Mouse (Mus musculus) hindbrain, embryonic 13.5 days (tissue): ENCODE data around the gene Jazf1. TPM values are rescaled to one million over a fixed set of nuclear protein-coding genes. Genes with fewer than 3 reads are reported as not detected.

ENCODE experiments used
- ATAC-seq: fragments of 200-750 bp; cut with Nextera tagmentation; 2 replicates; pipeline ENCODE4 v1.8.0; 2017; ENCODE audit warnings: moderate TSS enrichment; ENCODE audit not compliant: low FRiP score
- H3K27ac ChIP-seq: fragments of 300-500 bp; sonication (generic); 2 replicates; pipeline ENCODE4 v1.5.1; 2015; ENCODE audit warnings: inconsistent platforms, mild to moderate bottlenecking, moderate library complexity
- H3K27me3 ChIP-seq: fragments of 300-500 bp; sonication (generic); 2 replicates; pipeline ENCODE4 v1.6.1; 2015; ENCODE audit warnings: mild to moderate bottlenecking, inconsistent platforms
- H3K36me3 ChIP-seq: fragments of 300-500 bp; sonication (generic); 2 replicates; pipeline ENCODE4 v1.6.1; 2015; ENCODE audit warnings: mild to moderate bottlenecking, inconsistent platforms
- H3K4me1 ChIP-seq: fragments of 300-500 bp; sonication (generic); replicated peaks from 2 replicates; pipeline ENCODE4 v1.6.1; 2015; ENCODE audit warnings: inconsistent platforms
- H3K4me2 ChIP-seq: fragments of 300-500 bp; sonication (generic); 2 replicates; pipeline ENCODE4 v1.6.1; 2015; ENCODE audit warnings: inconsistent platforms, mild to moderate bottlenecking, moderate library complexity
- H3K4me3 ChIP-seq: fragments of 300-500 bp; sonication (generic); 2 replicates; pipeline ENCODE4 v1.5.1; 2015; ENCODE audit warnings: mild to moderate bottlenecking, inconsistent platforms
- H3K9ac ChIP-seq: fragments of 300-500 bp; sonication (generic); 2 replicates; pipeline ENCODE4 v1.6.1; 2015; ENCODE audit warnings: mild to moderate bottlenecking, inconsistent platforms
- H3K9me3 ChIP-seq: fragments of 300-500 bp; sonication (generic); 2 replicates; pipeline ENCODE4 v1.6.1; 2016; ENCODE audit warnings: inconsistent platforms
- WGBS: fragments of 180-500 bp; shearing (Covaris S2); methylation state at CpG from one replicate; pipeline ENCODE4 v1.1.7; 2015; 5-methylcytosine and 5-hydroxymethylcytosine counted together
- polyA plus RNA-seq: library from polyadenylated mRNA; unstranded; fragments of >200 nt; fragmentation: Nextera tagmentation; extraction: Ambion mirVana; gene quantifications from 2 replicates; pipeline ENCODE4 v1.2.1, GENCODE M21; 2015

The Jazf1 gene
- polyA plus RNA-seq, 1 experiment from 2014 or later: 29.2 TPM

GRCm38 (mm10) chr6:52917471-52917870 is 151.0 kb downstream of the Jazf1 start:
- Histone ChIP-seq H3K27me3 (no peaks in the 10 kb centered on the region; the same call in 1 of the 2 replicates), H3K9ac (no peak overlapping the region), H3K4me1 (peaks cover 8% of the 10 kb centered on the region; the same call in 1 of the 2 replicates), H3K4me3 (no peak overlapping the region), H3K27ac (no peak overlapping the region), H3K9me3 (no peaks in the 10 kb centered on the region), H3K4me2 (no peak overlapping the region), H3K36me3 (no peaks in the 10 kb centered on the region)
- no peak for ATAC-seq
- 97% methylated on average over 4 of the region's 4 CpGs for WGBS

- Histone ChIP-seq H3K4me1 (peaks cover 13% of the 10 kb centered on the region; the same call in 1 of the 2 replicates), H3K9me3 (no peaks in the 10 kb centered on the region), H3K27ac (no peak overlapping the region), H3K27me3 (no peaks in the 10 kb centered on the region; the same call in 1 of the 2 replicates), H3K4me2 (no peak overlapping the region), H3K36me3 (no peaks in the 10 kb centered on the region), H3K9ac (no peak overlapping the region), H3K4me3 (no peak overlapping the region)
- ATAC-seq: no peak
- WGBS: 83% methylated on average over 3 of the region's 3 CpGs
Observed at GRCm38 (mm10) chr6:52916836-52917376, 151.5 kb downstream of the Jazf1 start.

GRCm38 (mm10) chr6:52914921-52915320 is 153.5 kb downstream of the Jazf1 start:
- no peaks in the 10 kb centered on the region for H3K36me3 ChIP-seq
- H3K27ac ChIP-seq: no peak overlapping the region
- 78% methylated on average over 2 of the region's 2 CpGs for WGBS
- no peak overlapping the region for H3K9ac ChIP-seq
- H3K9me3 ChIP-seq: no peaks in the 10 kb centered on the region
- H3K27me3 ChIP-seq: no peaks in the 10 kb centered on the region; the same call in 1 of the 2 replicates
- no peak overlapping the region for H3K4me2 ChIP-seq
- H3K4me1 ChIP-seq: peaks cover 18% of the 10 kb centered on the region; the same call in 1 of the 2 replicates
- ATAC-seq: no peak
- H3K4me3 ChIP-seq: no peak overlapping the region

DNA sequence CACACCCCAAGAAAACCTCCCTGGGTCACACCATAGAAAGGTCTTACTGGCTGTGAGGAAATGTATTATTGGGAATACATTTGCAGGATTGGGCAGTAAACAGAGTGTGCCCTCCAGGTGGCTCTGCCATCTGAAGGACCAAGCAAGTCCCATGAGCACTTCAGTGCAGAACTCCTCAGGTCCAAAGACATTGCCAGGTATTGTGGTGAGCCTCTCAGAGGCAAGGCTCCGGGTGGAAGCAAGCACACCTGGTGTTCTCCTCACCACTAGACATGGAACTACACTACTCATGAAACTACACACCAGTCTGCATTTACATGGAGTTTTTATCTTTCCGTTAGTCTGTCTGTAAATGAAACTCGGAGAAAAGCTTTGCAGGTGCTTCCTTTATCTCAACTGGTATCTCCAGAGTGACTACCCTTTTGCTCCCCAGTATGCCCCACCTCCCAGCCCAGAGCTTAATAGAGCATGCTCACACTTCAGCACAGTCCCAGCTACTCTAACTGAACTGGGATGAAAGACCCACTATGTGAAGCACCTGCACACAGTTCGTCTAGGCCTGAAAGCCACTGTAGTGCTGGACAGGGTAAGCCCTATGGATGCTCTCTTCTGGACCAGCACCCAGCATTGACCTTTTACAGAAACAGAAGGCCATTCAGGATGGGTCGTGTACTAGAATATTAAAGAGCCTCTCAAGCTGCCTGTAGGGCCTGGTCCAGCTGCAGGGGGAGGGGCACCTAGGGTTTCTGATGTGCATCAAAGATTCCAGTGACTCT is 156.1 kb downstream of the Jazf1 start:
- H3K36me3 ChIP-seq: no peaks in the 10 kb centered on the region
- WGBS: 71% methylated on average over 5 of the region's 5 CpGs
- H3K4me2 ChIP-seq: no peak overlapping the region
- peaks cover 18% of the 10 kb centered on the region; the same call in 1 of the 2 replicates for H3K4me1 ChIP-seq
- no peak overlapping the region for H3K4me3 ChIP-seq
- no peak overlapping the region for H3K9ac ChIP-seq
- no peak overlapping the region for H3K27ac ChIP-seq
- no peak for ATAC-seq
- no peaks in the 10 kb centered on the region for H3K9me3 ChIP-seq
- H3K27me3 ChIP-seq: no peaks in the 10 kb centered on the region

DNA sequence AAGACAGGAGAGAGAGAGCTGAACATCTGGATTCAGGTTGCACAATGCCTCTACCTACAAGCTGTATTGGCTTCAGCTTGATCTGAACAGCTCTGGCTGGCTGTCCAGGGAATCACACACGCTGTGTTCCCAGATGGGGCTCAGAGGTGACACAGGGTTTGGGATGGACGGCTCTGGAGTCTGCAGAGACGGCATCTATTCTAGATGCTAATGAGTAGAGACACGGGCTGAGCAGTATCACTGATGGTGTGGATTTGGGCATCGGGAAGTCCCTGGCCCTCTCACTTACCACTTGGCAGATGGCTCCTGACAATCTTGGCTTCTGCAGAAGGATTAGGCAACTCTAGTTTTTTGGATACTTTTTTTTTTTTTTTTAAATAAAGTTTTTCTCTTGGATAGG is 161.6 kb downstream of the Jazf1 start:
- 77% methylated on average over 5 of the region's 5 CpGs for WGBS
- Histone ChIP-seq H3K27ac (no peak overlapping the region), H3K36me3 (no peaks in the 10 kb centered on the region), H3K27me3 (no peaks in the 10 kb centered on the region), H3K9ac (no peak overlapping the region), H3K9me3 (no peaks in the 10 kb centered on the region), H3K4me3 (no peak overlapping the region), H3K4me1 (peaks cover 4% of the 10 kb centered on the region; the same call in 1 of the 2 replicates), H3K4me2 (no peak overlapping the region)
- no peak for ATAC-seq

GRCm38 (mm10) chr6:52905100-52905499 is 163.3 kb downstream of the Jazf1 start:
- Histone ChIP-seq H3K9me3 (no peaks in the 10 kb centered on the region), H3K27ac (no peak overlapping the region), H3K4me1 (0 out of 2 replicates have a peak, but pooled peaks cover under 1% of the 10 kb centered on the region), H3K36me3 (no peaks in the 10 kb centered on the region), H3K4me3 (no peak overlapping the region), H3K27me3 (no peaks in the 10 kb centered on the region), H3K4me2 (no peak overlapping the region), H3K9ac (no peak overlapping the region)
- WGBS: 80% methylated on average over 3 of the region's 3 CpGs
- no peak for ATAC-seq

DNA sequence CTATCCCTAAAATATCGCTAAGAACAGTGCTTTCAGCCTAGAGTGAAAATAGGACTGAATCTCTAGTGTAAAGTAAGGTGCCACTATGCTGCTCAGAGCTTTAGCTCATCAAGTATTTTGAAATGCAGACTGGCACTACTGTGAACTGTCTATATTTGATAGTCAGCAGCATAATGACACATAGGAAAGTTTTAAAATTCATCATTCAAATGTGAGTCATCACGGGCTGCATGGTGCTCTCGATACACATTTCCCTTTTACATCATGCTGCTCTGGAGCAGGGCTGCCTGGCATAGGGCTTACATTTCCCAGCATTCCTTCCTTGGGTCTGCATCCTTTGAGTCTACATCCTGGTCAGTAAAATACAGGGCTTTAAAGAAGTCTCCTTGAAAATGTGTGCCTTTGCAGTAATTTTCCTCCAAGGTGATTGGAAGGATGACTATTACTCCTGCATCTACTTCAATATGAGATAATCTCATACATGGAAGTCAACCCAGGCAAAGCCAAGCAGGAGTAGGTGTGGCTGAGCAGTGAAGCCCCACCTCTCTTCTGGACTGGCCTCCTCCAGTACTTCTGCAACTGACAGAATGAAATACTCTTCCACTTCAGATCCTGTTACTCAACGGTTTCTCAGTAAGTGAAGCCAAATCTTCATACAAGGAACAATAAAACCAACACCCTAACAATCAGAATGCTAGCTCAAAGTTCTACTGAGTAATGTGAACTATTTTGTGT is 165.0 kb downstream of the Jazf1 start:
- H3K4me2 ChIP-seq: no peak overlapping the region
- no peak overlapping the region for H3K9ac ChIP-seq
- H3K4me3 ChIP-seq: no peak overlapping the region
- H3K36me3 ChIP-seq: no peaks in the 10 kb centered on the region
- ATAC-seq: no peak
- H3K27ac ChIP-seq: no peak overlapping the region
- no peaks in the 10 kb centered on the region for H3K4me1 ChIP-seq
- no peaks in the 10 kb centered on the region for H3K27me3 ChIP-seq
- no peaks in the 10 kb centered on the region for H3K9me3 ChIP-seq
- WGBS: 92% methylated on average over 4 of the region's 4 CpGs

DNA sequence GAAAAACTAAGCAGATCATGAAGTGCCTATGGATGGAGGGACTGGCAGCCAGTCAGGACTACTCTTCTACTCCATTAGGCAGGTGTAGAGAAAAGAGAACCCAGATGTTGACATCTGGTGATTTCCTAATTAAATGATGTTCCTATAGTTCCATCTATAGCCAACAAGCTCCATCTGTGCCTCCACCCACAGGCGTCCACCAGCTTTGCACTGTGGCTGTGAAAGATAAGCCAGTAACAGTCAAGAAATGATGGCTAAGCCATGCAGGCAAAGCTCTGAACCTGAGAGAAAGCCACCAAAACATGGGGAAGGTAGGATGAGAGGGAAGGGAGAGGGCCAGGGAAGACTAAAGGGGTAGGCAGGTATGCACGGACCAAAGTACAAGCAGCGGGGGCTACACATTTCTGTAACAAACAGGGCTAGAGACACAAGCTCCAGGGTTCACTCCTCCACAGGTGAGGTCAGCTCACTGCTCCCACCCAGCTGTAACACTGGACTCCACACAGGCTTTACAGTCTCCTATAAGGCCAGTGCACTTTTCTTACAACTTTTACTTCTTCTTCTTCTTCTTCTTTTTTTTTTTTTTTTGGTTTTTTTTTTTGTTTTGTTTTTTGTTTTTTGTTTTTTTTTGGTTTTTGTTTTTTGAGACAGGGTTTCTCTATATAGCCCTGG is 168.7 kb downstream of the Jazf1 start:
- no peak overlapping the region for H3K4me2 ChIP-seq
- 0 out of 2 replicates have a peak, but pooled peaks cover 4% of the 10 kb centered on the region for H3K27me3 ChIP-seq
- H3K9me3 ChIP-seq: no peaks in the 10 kb centered on the region
- H3K4me1 ChIP-seq: peaks cover 13% of the 10 kb centered on the region
- no peaks in the 10 kb centered on the region for H3K36me3 ChIP-seq
- no peak overlapping the region for H3K27ac ChIP-seq
- H3K4me3 ChIP-seq: no peak overlapping the region
- WGBS: 89% methylated on average over 3 of the region's 3 CpGs
- no peak overlapping the region for H3K9ac ChIP-seq
- ATAC-seq: no peak

- no peaks in the 10 kb centered on the region for H3K9me3 ChIP-seq
- peaks cover 22% of the 10 kb centered on the region for H3K4me1 ChIP-seq
- H3K27ac ChIP-seq: peak overlapping the region; percentile 76
- H3K36me3 ChIP-seq: no peaks in the 10 kb centered on the region
- H3K4me3 ChIP-seq: no peak overlapping the region
- H3K4me2 ChIP-seq: peak overlapping the region; percentile 40; the same call in 1 of the 2 replicates
- H3K27me3 ChIP-seq: 0 out of 2 replicates have a peak, but pooled peaks cover 7% of the 10 kb centered on the region
- H3K9ac ChIP-seq: no peak overlapping the region
- no peak for ATAC-seq
- 56% methylated on average over 4 of the region's 4 CpGs for WGBS
Observed at GRCm38 (mm10) chr6:52895075-52895474, 173.4 kb downstream of the Jazf1 start.

GRCm38 (mm10) chr6:52894501-52894823 is 174.0 kb downstream of the Jazf1 start:
- no peak overlapping the region for H3K4me3 ChIP-seq
- WGBS: 20% methylated on average over 13 of the region's 13 CpGs

DNA sequence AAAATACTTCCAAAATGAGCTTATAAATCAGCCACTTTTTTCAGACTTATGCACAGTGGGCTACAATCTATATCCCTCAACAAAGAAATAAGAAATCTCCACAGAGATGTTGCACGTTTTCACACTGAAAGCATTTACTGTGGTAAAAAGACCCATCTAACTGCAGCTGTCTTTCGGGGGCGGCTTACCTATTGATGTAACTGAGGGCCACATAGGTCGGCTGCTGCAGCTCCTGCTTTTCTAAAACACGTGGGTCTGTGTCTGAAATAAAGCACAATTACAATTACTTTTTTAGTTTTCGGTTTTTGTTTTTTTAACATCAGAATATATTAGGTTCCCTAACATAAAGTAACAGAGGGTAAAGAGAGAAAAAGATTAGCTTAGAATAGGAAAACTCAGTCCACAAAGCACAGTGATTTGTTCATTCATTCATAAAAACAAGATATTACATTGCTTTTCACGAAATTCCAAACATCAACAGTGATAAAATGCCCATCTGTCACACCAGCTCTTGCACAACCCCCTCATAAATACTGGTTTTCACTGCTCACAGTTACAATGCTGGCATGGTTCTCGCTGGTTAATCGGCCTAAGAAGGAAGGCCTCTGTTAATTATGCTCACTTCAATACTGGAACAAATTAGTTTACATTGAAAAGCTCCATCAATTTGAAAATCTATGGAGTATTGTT is 174.5 kb downstream of the Jazf1 start:
- Histone ChIP-seq H3K36me3 (no peaks in the 10 kb centered on the region), H3K4me3 (no peak overlapping the region), H3K27ac (0 out of 2 replicates have a peak overlapping the region, but pooled peaks have one; percentile 76), H3K4me1 (peaks cover 28% of the 10 kb centered on the region), H3K9me3 (no peaks in the 10 kb centered on the region), H3K27me3 (0 out of 2 replicates have a peak, but pooled peaks cover 7% of the 10 kb centered on the region), H3K9ac (no peak overlapping the region), H3K4me2 (peak overlapping the region; percentile 40)
- ATAC-seq: peak; percentile 66
- WGBS: 28% methylated on average over 9 of the region's 9 CpGs

More at GRCm38 (mm10) chr6:52894501-52894823, 174.0 kb downstream of the Jazf1 start:
- H3K9ac ChIP-seq: no peak overlapping the region
- peak overlapping the region; percentile 76 for H3K27ac ChIP-seq
- H3K9me3 ChIP-seq: no peaks in the 10 kb centered on the region
- H3K36me3 ChIP-seq: no peaks in the 10 kb centered on the region
- peak overlapping the region; percentile 40 for H3K4me2 ChIP-seq
- H3K4me1 ChIP-seq: peaks cover 26% of the 10 kb centered on the region
- 0 out of 2 replicates have a peak, but pooled peaks cover 7% of the 10 kb centered on the region for H3K27me3 ChIP-seq
- peak; percentile 68 for ATAC-seq
